Mouse (Mus musculus) kidney, adult 18-20 months (tissue): Measurements from ENCODE around the gene Tubb4b.
A peak's percentile ranks its signal among the peaks of the same experiment; 100 is the strongest.

Experiments
- DNase-seq: peaks from one replicate; pipeline ENCODE4 v3.0.0; 2021

The Tubb4b gene

GRCm38 (mm10) chr2:25185625-25186574 is 38.6 kb downstream of the Tubb4b start:
- DNase-seq, result peak; percentile 70

DNA sequence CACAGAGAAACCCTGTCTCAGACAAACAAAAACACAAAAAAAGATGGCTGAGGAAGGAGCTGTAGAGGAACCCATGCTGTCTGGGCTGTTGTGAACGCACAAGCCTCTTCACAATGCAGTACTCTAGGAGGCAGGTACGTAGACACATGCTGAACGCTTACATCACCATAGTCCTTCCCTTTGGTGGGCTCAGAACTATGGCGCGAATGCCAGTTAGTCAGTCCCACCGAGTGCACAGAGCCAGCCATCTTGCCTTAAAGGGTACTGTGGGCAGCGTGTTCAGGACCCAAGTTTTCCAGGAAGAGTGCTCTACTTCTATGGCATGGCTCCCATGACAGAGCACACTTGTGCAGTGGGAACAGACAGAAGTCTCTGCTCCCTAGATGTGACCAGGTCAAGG is 40.0 kb downstream of the Tubb4b start:
- DNase-seq, result no peak

GRCm38 (mm10) chr2:25183336-25183735 is 41.2 kb downstream of the Tubb4b start:
- DNase-seq, result no peak

DNA sequence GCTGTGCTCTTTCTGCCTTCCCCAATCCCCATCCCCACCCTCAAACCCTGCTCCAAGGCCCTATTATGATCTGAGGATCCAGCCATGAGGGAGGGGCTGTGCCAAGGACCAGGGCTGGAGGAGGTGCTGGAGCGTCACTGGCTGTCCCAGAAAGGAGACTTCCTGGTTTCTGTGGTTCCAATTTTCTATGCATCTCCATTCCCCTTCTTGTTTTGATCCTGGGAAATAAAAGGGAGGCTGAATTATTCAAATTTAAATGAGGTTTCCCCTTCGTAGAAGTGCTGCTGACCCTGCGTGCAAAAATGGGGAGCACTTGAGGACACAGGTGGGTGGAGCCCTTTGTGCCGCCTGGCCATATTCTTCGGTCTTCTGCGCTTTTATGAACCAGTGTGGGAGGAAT is 41.8 kb downstream of the Tubb4b start:
- DNase-seq, result no peak

DNA sequence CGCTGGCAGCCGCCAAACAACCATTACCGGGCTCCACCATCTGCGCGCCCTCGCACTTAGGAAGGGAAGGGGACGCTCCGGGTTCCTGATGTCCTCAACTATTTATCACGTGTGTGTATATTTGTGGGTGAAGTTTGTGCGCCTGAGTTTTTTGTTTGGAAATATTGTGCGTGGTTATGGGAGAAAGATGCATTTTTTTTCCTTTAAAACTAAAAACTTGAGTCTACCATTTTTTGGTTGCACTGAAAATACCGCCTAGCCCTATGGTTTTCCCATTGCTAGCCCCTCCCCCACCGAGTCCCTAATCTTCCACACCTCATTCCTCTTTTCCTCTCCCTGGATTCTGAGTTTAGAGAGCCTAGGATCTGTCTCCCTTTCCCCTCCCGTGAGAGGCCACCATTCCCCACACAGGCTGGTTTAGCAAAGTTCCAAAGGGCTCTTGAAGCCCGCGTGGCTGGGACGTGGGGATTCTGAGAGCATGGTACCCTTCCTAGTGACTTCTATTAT is 42.6 kb downstream of the Tubb4b start:
- DNase-seq, result no peak

DNA sequence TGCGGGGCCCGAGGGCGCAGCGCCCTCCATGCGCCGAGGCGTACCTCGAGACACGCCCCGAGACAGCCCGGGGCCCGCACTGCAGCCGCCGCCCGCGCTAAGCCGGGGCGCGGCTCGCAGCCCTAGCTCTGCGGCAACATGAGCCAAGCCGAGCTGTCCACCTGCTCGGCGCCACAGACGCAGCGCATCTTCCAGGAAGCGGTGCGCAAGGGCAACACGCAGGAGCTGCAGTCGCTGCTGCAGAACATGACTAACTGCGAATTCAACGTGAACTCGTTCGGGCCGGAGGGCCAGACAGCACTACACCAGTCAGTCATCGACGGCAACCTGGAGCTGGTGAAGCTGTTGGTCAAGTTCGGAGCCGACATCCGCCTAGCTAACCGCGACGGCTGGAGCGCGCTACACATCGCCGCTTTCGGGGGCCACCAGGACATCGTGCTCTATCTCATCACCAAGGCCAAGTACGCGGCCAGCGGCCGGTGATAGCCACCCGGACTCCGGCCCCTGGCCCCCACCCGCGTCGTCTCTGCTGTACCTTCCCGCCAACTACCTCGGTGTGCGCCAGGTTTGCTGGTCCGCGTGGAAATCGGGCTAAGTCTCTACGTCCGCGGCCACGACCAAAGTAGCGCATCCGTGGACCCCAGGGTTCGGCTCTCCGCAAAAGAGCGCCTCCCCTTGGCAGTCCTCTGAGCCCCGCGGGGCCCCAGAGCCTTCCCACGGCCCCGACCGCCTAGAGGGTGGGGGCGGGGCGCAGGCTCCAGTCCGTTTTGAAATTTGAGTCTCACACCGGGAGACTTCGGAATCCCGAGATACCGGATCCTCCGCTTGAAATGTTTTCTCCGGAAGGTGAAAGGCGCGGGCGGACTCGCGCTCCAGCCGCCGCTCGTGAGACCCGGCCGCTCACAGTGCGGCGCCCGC is 43.3 kb downstream of the Tubb4b start:
- peak; percentile 59 for DNase-seq

GRCm38 (mm10) chr2:25180478-25180903 is 44.0 kb downstream of the Tubb4b start, which contains the start of gene Nrarp:
Gene Nrarp (plus strand): TSS chr2:25180758.
- peak; percentile 89 for DNase-seq

DNA sequence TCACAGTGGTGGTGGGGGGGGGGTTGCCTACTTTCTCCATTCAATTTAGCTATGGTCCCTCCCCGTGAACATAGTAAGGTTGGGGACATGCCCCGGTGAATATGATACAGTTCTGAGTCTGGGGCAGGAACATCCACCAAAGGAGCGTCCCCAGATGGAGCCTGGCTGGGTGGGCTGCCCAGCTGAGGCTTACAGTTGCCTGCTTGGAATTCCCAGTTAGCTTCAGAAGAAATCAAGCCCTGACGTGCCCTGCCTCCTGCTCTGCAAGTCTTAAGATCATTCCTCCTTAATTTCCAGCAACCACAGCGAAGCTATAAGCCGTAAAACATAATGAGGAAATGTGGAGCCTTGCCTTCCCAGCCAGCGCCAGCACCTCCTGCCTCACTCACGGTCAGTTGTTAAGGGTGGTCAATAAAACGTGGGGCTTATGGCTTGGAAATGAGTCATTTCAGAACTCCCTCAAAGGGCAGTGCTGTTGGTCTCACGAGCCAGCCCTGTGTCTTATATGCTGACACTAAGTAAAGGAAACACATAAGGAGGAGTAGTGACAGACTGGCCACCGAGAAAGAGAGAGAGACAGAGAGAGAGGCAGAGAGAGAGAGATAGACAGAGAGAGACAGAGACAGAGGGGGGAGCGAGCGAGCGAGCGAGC is 44.8 kb downstream of the Tubb4b start:
- no peak for DNase-seq

- DNase-seq, result no peak
Observed at GRCm38 (mm10) chr2:25178285-25178972, 46.1 kb downstream of the Tubb4b start.

DNA sequence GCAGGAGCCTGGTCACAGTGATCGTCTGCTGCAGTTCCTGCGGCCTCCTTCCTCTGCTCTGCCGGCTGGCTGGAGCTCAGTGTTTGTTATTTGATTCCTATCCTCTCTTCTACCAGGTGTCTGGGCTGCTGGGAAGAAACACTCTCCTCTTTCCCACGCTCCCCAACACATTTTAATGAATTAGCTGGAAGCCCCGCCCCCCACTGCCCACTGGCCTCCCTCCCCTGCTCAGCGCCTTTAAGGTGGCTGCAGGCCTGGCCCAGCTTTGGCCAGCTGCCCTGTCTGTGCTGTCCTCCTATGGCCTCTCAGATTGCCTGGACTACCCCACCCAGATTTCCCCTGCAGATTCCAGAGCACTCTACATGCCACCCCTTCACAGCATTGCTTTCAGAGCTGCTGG is 46.8 kb downstream of the Tubb4b start:
- DNase-seq, result peak; percentile 64

- no peak for DNase-seq
Observed at GRCm38 (mm10) chr2:25177076-25177475, 47.4 kb downstream of the Tubb4b start.

DNA sequence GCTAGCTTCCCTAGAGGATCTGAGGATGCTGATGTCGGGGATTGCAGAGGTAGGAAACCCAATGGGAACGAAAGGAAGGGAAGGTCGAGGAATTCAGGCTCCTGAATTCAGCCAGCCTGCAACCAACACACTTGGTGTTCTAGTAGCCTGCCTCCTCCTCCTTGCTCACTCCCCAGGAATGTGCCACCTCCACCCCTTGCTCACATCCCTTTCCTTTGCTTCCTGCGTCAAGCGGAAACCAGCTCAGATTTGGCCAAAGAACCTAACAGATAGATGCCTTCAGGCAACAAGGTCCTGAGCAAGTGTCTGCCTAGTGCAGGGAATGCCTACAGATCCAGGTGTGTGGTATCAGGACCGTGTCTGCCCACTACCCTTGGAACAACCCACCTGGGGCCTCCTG is 47.9 kb downstream of the Tubb4b start:
- no peak for DNase-seq

DNA sequence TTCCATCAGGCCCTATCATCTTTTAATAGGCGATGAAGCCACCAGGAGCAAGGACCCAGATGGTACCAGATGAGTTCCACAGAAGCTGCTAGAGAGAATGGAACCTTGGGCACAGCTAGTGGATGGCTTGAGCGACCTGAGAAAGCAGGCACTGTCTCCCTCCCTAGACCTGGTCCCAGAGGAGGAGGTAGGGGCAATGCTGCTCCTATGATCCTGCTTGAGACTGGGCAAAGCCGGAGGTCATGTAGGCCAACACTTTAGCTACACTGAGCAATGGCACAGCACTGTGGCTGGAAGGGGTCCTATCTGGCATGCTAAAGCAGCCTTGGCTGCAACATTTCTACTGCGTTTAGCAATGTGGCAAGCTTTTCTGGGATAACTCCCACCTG is 48.8 kb downstream of the Tubb4b start:
- DNase-seq, result no peak

DNA sequence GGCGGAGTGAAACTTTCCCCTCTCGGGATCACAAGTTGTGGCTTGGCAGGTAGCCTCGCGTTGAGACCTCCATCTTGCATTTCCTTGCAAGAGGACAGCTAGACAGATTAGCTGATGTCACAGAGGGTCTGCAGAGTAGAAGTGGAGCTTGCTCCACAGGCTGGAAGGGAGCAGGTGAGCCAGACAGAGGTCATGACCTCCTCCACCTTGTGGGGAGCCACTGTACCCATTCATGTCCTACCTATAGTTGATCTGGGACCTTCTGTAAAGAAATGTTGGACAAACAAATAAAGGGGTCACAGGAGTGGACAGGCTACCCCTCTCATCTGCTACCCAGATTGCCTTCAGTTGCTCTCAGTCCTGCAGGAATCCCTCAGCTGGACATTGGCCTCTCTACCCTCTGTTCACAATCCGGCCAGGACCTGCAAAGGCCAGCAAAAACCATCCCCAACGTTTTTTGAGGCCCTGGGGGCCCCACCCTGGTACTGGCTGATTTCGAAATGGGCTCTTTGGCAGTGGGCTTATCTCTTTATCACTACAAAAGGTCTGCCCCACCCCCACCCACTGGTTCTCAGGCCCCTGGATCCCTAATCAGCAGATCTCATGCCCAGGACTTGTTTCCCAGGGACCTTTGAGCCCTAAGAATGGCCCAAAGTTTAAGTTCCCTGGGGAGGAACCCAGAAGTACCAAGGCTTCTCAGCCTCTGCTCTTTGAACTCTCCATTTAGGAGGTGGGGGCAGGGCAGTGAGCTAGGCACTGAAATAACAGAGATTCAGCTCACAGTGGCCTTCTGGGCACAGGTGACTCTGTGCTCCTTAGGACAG is 49.4 kb downstream of the Tubb4b start:
- peak; percentile 74 for DNase-seq

DNA sequence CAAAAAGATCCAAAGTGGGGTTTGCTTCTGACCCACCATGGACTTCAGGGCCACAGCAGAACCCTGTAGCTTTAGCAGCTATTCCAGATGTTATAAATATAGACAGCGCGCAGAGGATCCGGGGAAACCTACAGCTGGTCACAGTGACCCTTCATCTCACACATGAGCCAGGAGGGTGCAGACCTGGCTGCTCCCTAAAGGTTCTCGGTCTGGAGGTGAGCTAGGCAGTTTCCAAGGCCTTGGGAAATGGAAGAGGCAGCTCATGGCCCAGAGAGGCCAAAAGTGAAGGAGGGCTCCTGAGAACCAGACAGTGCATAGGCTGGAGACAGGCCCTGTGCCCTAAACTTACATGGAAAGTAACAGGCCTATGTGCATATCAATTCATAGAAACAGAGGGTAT is 50.7 kb downstream of the Tubb4b start:
- DNase-seq, result no peak

DNA sequence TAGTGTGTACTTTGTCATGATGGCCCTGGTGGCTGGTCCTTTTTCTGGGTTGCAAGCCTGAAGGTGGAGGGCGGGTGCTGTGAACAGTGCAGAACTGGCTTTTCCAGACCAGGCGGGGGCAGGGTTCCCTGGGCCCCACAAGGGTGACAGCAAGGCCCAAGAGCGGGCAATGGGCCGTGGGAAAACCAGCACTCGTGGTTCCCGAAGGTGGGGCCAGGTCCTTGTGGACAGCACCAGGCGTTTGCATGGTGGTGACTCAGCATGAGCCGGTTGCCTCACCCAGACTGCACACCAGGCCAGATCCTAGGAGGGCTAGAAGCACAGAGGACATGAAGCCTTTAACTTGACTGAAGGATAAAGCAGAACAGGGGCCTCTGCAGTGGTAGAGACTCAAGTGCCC is 51.9 kb downstream of the Tubb4b start:
- no peak for DNase-seq
